Mouse (Mus musculus) MN1 (cell line): Measurements from ENCODE around the gene Adad1.

Source experiments
- DNase-seq: peaks from one replicate; pipeline ENCODE4 v3.0.0-alpha.2; 2016; ENCODE audit warnings: low spot score

Gene Adad1

DNA sequence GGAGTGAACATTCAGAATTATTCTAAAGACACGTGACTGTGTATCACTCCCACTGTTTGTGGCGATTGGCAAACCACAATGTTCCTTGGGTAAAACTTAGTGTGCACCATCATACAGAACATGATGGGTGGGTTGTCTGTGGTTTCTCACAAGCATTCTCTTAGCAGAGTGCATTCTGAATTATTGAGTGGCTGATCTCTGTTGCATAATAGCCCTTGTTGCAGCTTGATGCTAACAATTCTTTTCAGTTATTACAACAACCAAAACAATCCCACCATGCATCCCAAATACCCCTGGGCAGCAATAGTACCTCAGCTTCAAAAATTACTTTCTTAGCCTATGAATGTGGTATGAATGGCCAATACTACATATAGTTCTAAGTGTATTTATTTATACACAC lies 106.0 kb downstream of the Adad1 start:
- no peak for DNase-seq
